Comparison of ENCODE assay signal across 20 mouse cellular contexts in genomic region chr10:87851492-87851891, GRCm38 (mm10).
"Had no signal": no experiment of that assay in that cellular context is flagged by ENCODE, and none has a peak within 500 bp of the region (broad histone marks: within the 10 kb centered on the region; RNA-seq: fewer than 3 reads in every experiment).

No protein-coding gene starts in this region.

- H3K36me3 ChIP-seq: limb, embryonic 15.5 days; midbrain, embryonic 12.5 days; stomach, embryonic 15.5 days had no signal

- H3K4me1 ChIP-seq: midbrain, embryonic 12.5 days; stomach, embryonic 15.5 days had no signal

- H3K4me2 ChIP-seq: limb, embryonic 15.5 days; liver, embryonic 11.5 days; lung, embryonic 14.5 days; midbrain, embryonic 12.5 days; stomach, embryonic 15.5 days had no signal

- ATAC-seq: intestine, postnatal 0 days; liver, postnatal 0 days; lung, postnatal 0 days; midbrain, embryonic 16.5 days had no signal

- DNase-seq: kidney, adult 2 months; kidney, postnatal 25 days; layer of hippocampus, adult 9-11 months; liver, postnatal 0 days; lung, embryonic 14.5 days; retina, postnatal 1 day; right cerebral cortex, postnatal 25 days; spleen, adult 18-20 months; thymus, postnatal 25 days had no signal

- H3K9me3 ChIP-seq: limb, embryonic 15.5 days; midbrain, embryonic 12.5 days; stomach, embryonic 15.5 days had no signal

- H3K27me3 ChIP-seq: stomach, embryonic 15.5 days had no signal

- H3K27ac ChIP-seq: kidney, postnatal 0 days; layer of hippocampus, adult 2 months; limb, embryonic 15.5 days; liver, embryonic 14.5 days; macrophage; midbrain, embryonic 12.5 days; stomach, embryonic 15.5 days had no signal

- H3K9ac ChIP-seq: limb, embryonic 15.5 days; liver, embryonic 14.5 days; liver, postnatal 0 days; lung, embryonic 14.5 days; midbrain, embryonic 12.5 days; stomach, embryonic 15.5 days had no signal

- H3K4me3 ChIP-seq: layer of hippocampus, adult 2 months; limb, embryonic 15.5 days; midbrain, embryonic 12.5 days; stomach, embryonic 15.5 days had no signal
